Mouse (Mus musculus) urinary bladder, postnatal 25 days (tissue): ENCODE measurements around the gene Zdhhc22.

Experiments
- DNase-seq: peaks from one replicate; pipeline ENCODE4 v3.0.0; 2022; ENCODE audit warnings: low spot score

Zdhhc22 gene

GRCm38 (mm10) chr12:86961589-86962344 lies 28.5 kb downstream of the Zdhhc22 start:
- peak; percentile 47 for DNase-seq

GRCm38 (mm10) chr12:86960791-86961335 lies 29.4 kb downstream of the Zdhhc22 start:
- no peak for DNase-seq

- no peak for DNase-seq
Measured at GRCm38 (mm10) chr12:86960138-86960537, 30.1 kb downstream of the Zdhhc22 start.

GRCm38 (mm10) chr12:86959661-86960060 lies 30.6 kb downstream of the Zdhhc22 start:
- no peak for DNase-seq

GRCm38 (mm10) chr12:86958558-86958957 lies 31.7 kb downstream of the Zdhhc22 start:
- no peak for DNase-seq

- DNase-seq, result no peak
Measured at GRCm38 (mm10) chr12:86955894-86956293, 34.3 kb downstream of the Zdhhc22 start.

- DNase-seq, result no peak
Measured at GRCm38 (mm10) chr12:86952331-86952850, 37.8 kb downstream of the Zdhhc22 start.

- no peak for DNase-seq
Measured at GRCm38 (mm10) chr12:86950961-86951360, 39.3 kb downstream of the Zdhhc22 start.

GRCm38 (mm10) chr12:86950161-86950960 lies 39.9 kb downstream of the Zdhhc22 start:
- DNase-seq, result no peak

GRCm38 (mm10) chr12:86949501-86949900 lies 40.7 kb downstream of the Zdhhc22 start:
- no peak for DNase-seq

GRCm38 (mm10) chr12:86948627-86949026 lies 41.6 kb downstream of the Zdhhc22 start:
- no peak for DNase-seq

GRCm38 (mm10) chr12:86947681-86948401 lies 42.4 kb downstream of the Zdhhc22 start:
- DNase-seq, result peak; percentile 51

- DNase-seq, result peak; percentile 89
Measured at GRCm38 (mm10) chr12:86946862-86947574, 43.2 kb downstream of the Zdhhc22 start, which contains the start of gene Cipc. Gene Cipc (plus strand): TSS chr12:86947043.

- no peak for DNase-seq
Measured at GRCm38 (mm10) chr12:86946301-86946781, 43.9 kb downstream of the Zdhhc22 start.

- peak; percentile 40 for DNase-seq
Measured at GRCm38 (mm10) chr12:86945126-86945525, 45.1 kb downstream of the Zdhhc22 start.

GRCm38 (mm10) chr12:86943421-86943820 lies 46.8 kb downstream of the Zdhhc22 start:
- no peak for DNase-seq

GRCm38 (mm10) chr12:86941734-86942486 lies 48.3 kb downstream of the Zdhhc22 start:
- DNase-seq, result no peak

GRCm38 (mm10) chr12:86941173-86941572 lies 49.1 kb downstream of the Zdhhc22 start:
- DNase-seq, result no peak

- DNase-seq, result no peak
Measured at GRCm38 (mm10) chr12:86938571-86938970, 51.7 kb downstream of the Zdhhc22 start.
